Mouse (Mus musculus) limb, embryonic 10.5 days (tissue): ENCODE results near the gene Cntnap5a. TPM values are rescaled to one million over a fixed set of nuclear protein-coding genes. Genes with fewer than 3 reads are reported as not detected.

Source experiments
- DNase-seq: peaks from one replicate; pipeline ENCODE4 v3.0.0-alpha.2; 2017; ENCODE audit warnings: low spot score
- H3K27ac ChIP-seq: fragments of 300-500 bp; sonication (generic); 2 replicates; pipeline ENCODE4 v1.5.1; 2016; ENCODE audit warnings: mild to moderate bottlenecking
- H3K27me3 ChIP-seq: fragments of 300-500 bp; sonication (generic); 2 replicates; pipeline ENCODE4 v1.6.1; 2016; ENCODE audit warnings: low read depth, mild to moderate bottlenecking; ENCODE audit not compliant: poor library complexity, severe bottlenecking
- H3K36me3 ChIP-seq: fragments of 300-500 bp; sonication (generic); 2 replicates; pipeline ENCODE4 v1.6.1; 2016; ENCODE audit warnings: mild to moderate bottlenecking, moderate library complexity
- H3K4me1 ChIP-seq: fragments of 300-500 bp; sonication (generic); 2 replicates; pipeline ENCODE4 v1.6.1; 2016
- H3K4me3 ChIP-seq: fragments of 300-500 bp; sonication (generic); 2 replicates; pipeline ENCODE4 v1.5.1; 2016; ENCODE audit warnings: mild to moderate bottlenecking, moderate library complexity
- H3K9me3 ChIP-seq: fragments of 300-500 bp; sonication (generic); replicated peaks from 2 replicates; pipeline ENCODE4 v1.6.1; 2016; ENCODE audit warnings: mild to moderate bottlenecking
- WGBS: fragments of 180-500 bp; shearing (Covaris S2); methylation state at CpG from one replicate; pipeline ENCODE4 v1.1.7; 2016; 5-methylcytosine and 5-hydroxymethylcytosine counted together
- microRNA-seq: library from miRNA; unstranded; fragments of <30 nt; microRNA quantifications from one replicate; pipeline ENCODE4, GENCODE M21; 2017
- polyA plus RNA-seq: library from polyadenylated mRNA; unstranded; fragments of >200 nt; fragmentation: Nextera tagmentation; extraction: Ambion mirVana; gene quantifications from 2 replicates; pipeline ENCODE4 v1.2.1, GENCODE M21; 2016

The Cntnap5a gene
- polyA plus RNA-seq, 1 experiment from 2014 or later: not detected

DNA sequence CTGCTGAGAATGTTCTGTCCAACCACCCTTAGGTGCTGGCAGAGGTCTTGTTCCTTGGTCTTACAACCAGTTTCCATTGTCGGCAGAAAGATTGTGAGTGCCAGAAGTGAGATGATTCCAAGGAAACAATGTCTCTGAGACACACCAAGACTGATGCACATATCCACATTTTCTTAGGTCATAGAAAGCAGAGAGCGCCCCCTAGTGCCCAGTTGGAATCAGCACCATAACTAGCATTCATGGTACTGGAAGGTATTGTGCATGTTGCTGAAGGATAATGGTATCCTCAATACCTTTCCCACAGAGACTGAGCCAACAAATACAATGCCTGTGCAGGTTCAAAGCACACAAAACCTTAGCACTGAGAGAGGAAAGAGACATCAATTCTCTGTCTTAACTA, 793.1 kb downstream of the Cntnap5a start:
- peak; percentile 64 for DNase-seq
- Histone ChIP-seq H3K4me1 (no peaks in the 10 kb centered on the region), H3K27ac (no peak overlapping the region), H3K36me3 (no peaks in the 10 kb centered on the region), H3K27me3 (no peaks in the 10 kb centered on the region), H3K4me3 (no peak overlapping the region), H3K9me3 (no peaks in the 10 kb centered on the region)
- 35% methylated on average over 2 of the region's 2 CpGs for WGBS

DNA sequence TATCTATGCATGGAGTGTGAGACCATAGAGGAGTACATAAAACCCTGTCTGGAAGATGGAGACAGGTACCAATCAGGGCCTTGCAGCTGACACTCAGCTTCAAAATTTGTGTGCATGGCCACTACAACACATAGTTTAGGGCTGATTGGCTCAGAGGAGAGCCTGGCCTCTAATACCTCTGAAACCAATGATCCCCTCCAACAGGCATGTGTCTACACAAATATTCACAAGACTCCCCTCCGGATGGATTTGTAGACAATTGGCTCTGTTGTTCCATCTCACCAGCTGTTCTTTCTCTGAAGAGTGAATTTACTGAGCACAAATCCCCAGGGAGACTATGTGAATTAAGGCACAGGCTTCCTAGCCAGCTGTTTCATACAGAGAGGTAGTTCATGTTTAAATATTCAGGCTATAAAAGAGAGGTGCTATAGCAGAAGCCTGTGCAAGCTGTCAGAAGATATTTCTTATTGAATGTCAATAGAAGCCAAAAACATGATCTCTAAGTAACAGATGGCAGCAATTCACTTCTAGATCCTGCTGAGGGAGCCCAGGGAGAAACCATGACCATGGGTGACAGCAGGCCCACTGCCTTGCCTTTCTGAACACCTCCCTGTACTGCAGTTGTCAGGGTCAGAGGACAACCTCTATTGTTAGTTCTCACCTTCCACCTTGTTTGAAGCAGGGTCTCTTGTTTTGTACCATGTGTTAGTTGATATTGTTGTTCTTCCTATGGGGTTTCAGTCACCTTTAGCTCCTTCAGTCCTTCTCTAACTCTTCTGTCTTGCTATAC, 804.4 kb downstream of the Cntnap5a start:
- Histone ChIP-seq H3K4me1 (no peaks in the 10 kb centered on the region), H3K27ac (no peak overlapping the region), H3K27me3 (no peaks in the 10 kb centered on the region), H3K36me3 (no peaks in the 10 kb centered on the region), H3K4me3 (no peak overlapping the region), H3K9me3 (no peaks in the 10 kb centered on the region)
- 73% methylated on average over 1 of the region's 1 CpGs for WGBS
- DNase-seq: no peak

DNA sequence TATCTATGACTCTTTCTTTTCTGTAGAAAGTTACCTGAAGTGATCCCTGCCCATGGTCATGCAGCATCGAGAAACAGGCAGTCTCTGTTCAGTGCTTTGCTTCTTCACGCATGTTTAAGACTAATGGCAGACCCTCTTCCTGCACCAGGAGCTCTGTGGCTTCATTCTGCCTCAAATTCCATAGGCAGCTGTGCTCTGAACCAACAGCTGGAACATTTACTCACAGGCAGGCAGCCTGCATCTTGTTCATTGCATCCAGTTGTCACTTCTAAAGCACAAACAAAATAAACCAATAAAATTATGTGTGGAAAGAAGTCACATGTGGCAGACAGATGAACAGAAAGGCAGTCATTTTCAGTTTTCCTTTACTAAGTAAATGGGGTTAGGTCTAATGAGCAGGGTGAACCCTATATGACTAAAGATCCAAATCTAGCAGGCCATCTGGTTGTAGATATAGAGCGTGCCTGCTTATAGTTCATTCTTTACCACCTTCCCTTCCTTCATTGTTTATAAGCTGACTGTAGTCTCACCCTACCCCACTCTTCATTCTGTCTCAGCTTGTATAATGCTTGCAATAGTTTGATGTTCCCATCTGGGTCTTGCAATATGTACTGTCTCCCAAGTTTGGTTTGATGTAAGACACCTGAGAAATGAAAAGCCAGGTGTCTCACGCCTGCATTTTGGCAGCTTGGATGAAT, 893.6 kb downstream of the Cntnap5a start:
- Histone ChIP-seq H3K9me3 (no peaks in the 10 kb centered on the region), H3K36me3 (no peaks in the 10 kb centered on the region), H3K4me3 (no peak overlapping the region), H3K4me1 (no peaks in the 10 kb centered on the region), H3K27ac (no peak overlapping the region), H3K27me3 (no peaks in the 10 kb centered on the region)
- no peak for DNase-seq
- WGBS: 80% methylated on average over 4 of the region's 4 CpGs

DNA sequence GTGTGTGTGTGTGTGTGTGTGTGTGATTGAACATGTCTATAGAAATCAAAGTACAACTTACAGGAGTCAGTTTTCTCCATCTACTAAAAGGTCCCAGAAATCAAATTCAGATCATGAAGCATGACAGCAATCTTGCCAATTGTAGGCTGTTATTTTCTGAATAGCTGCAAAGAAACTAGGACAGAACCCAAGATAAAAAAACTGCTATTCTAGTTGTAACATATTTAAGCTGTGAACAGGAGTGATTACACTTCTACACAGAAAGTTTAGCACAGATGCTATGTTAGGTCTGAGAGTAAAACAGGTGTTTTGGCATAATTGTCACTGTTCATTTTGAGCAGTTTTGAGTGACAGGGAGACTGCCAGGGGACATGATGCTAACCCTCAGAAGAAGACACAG, 931.7 kb downstream of the Cntnap5a start:
- H3K27ac ChIP-seq: no peak overlapping the region
- no peaks in the 10 kb centered on the region for H3K4me1 ChIP-seq
- DNase-seq: no peak

More for the DNA sequence above, 931.7 kb downstream of the Cntnap5a start:
- Histone ChIP-seq H3K4me3 (no peak overlapping the region), H3K9me3 (no peaks in the 10 kb centered on the region), H3K27me3 (no peaks in the 10 kb centered on the region), H3K36me3 (no peaks in the 10 kb centered on the region)

Small RNA genes within 50 kb of the gene (microRNA-seq; reads per million reads assigned to microRNA genes)
- gene Gm23393: not detected
